In the genomic region with DNA sequence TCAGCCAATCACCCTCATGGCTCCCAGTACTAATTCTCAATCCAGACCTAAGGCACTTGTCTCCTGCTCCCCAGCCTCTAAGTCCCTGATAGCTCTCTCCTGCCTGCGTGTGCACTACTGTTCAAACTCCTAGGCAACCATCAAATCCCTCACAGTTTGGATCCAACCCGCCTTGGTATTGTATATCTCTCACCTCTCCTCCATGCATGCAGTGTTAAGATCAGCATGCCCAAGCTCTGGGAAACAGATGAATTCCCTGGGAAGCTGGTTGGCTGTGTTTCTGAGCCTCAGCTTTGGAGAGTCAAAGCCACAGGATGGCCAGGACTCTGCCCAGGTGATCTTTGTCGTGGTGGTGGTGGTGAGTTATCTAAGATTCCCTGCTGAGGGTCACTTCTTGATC, we compare ENCODE assay signal across 12 mouse cellular contexts. TPM values are rescaled to one million over a fixed set of nuclear protein-coding genes. Genes with fewer than 3 reads are reported as not detected.
DNase-seq lines count a peak whose midpoint lies in the region; ATAC-seq and TF ChIP-seq lines count a peak whose summit lies in the region.
"Had no signal": no experiment of that assay in that cellular context is flagged by ENCODE, and none has a peak within 500 bp of the region (broad histone marks: within the 10 kb centered on the region; RNA-seq: fewer than 3 reads in every experiment).

No protein-coding gene starts in this region.

- no peak for TF ChIP-seq POLR2A in olfactory bulb, adult 2 months (IDR thresholded peaks at IDR 0.05; ENCODE audit: insufficient read depth, low read depth, low read length)

- no peak for DNase-seq in heart, postnatal 10 days
- peak; percentile 21 to 61 for DNase-seq in left cerebral cortex, postnatal 25 days (ENCODE audit: low spot score in 2 of 2)
- no peak for DNase-seq in left cerebral cortex, adult 18-20 months (ENCODE audit: low spot score in 2 of 2)
- no peak for DNase-seq in embryonic facial prominence, embryonic 14.5 days (ENCODE audit: low spot score)
- no peak for DNase-seq in spleen, postnatal 14 days (ENCODE audit: low spot score in 2 of 2)
- DNase-seq in embryo, embryonic 10 days (ENCODE audit: low spot score), result no peak

- no peaks in the 10 kb centered on the region for H3K36me3 ChIP-seq in heart, embryonic 11.5 days (ENCODE audit: control insufficient read depth, insufficient read depth, low read length)
- H3K36me3 ChIP-seq in embryonic facial prominence, embryonic 14.5 days (ENCODE audit: control insufficient read depth, insufficient read depth, low read length), result no peaks in the 10 kb centered on the region
- H3K36me3 ChIP-seq: midbrain, embryonic 13.5 days; neural tube, embryonic 15.5 days had no signal

- TF ChIP-seq CTCF in olfactory bulb, adult 2 months (IDR thresholded peaks at IDR 0.05; ENCODE audit: insufficient read depth, low read depth, low read length), result no peak

- no peak for ATAC-seq in heart, embryonic 11.5 days (replicated peaks; ENCODE audit: insufficient number of reproducible peaks, low FRiP score, low TSS enrichment)
- no peak for ATAC-seq in embryonic facial prominence, embryonic 14.5 days (ENCODE audit: low read depth)
- ATAC-seq: activated CD4-positive, CD25-positive, alpha-beta regulatory T cell, adult 4 months; midbrain, embryonic 13.5 days had no signal

- peak overlapping the region; percentile 4; the same call in 1 of the 2 replicates for H3K9ac ChIP-seq in heart, embryonic 11.5 days (ENCODE audit: low read depth, low read length)
- H3K9ac ChIP-seq in embryonic facial prominence, embryonic 14.5 days (ENCODE audit: low read depth, low read length), result no peak overlapping the region
- H3K9ac ChIP-seq: midbrain, embryonic 13.5 days; neural tube, embryonic 15.5 days had no signal

- no peak overlapping the region; the same call in 1 of the 2 replicates for H3K4me2 ChIP-seq in heart, embryonic 11.5 days
- H3K4me2 ChIP-seq in embryonic facial prominence, embryonic 14.5 days (ENCODE audit: low read depth, low read length), result no peak overlapping the region
- H3K4me2 ChIP-seq: midbrain, embryonic 13.5 days; neural tube, embryonic 15.5 days had no signal

- H3K27me3 ChIP-seq in heart, embryonic 11.5 days (ENCODE audit: control insufficient read depth, insufficient read depth, low read length), result no peaks in the 10 kb centered on the region
- H3K27me3 ChIP-seq in embryonic facial prominence, embryonic 14.5 days (replicated peaks; ENCODE audit: control insufficient read depth, insufficient read depth, low read length), result no peaks in the 10 kb centered on the region
- H3K27me3 ChIP-seq: neural tube, embryonic 15.5 days had no signal

- H3K4me1 ChIP-seq in heart, embryonic 11.5 days (ENCODE audit: control insufficient read depth, insufficient read depth, low read length), result peaks cover 35% of the 10 kb centered on the region
- peaks cover 42% of the 10 kb centered on the region for H3K4me1 ChIP-seq in embryonic facial prominence, embryonic 14.5 days (ENCODE audit: control insufficient read depth, insufficient read depth, low read length)
- H3K4me1 ChIP-seq in olfactory bulb, adult 2 months (ENCODE audit: control insufficient read depth, insufficient read depth, low read length), result peaks cover 36% of the 10 kb centered on the region

- intact Hi-C loops in heart, postnatal 10 days (cut with DNase I), result loop anchor here (5.0 kb wide), 1 partner anchor 85 kb away; no protein-coding TSS in a partner anchor
- intact Hi-C loops in left cerebral cortex, postnatal 25 days (cut with DNase I), result loop anchor here (1.0 to 5.0 kb wide), 5 partner anchors 25 to 258 kb away; partner anchors contain the start of gene Ccnd1

- no peak overlapping the region for H3K4me3 ChIP-seq in heart, embryonic 11.5 days (ENCODE audit: low read depth, low read length)
- no peak overlapping the region for H3K4me3 ChIP-seq in embryonic facial prominence, embryonic 14.5 days (ENCODE audit: low read depth, low read length)
- no peak overlapping the region for H3K4me3 ChIP-seq in olfactory bulb, adult 2 months (ENCODE audit: insufficient read depth, low read depth, low read length)
- H3K4me3 ChIP-seq: midbrain, embryonic 13.5 days; neural tube, embryonic 15.5 days had no signal

- H3K27ac ChIP-seq in heart, embryonic 11.5 days (ENCODE audit: low read depth, low read length), result peak overlapping the region; percentile 90
- peak overlapping the region; percentile 61; the same call in 1 of the 2 replicates for H3K27ac ChIP-seq in embryonic facial prominence, embryonic 14.5 days (replicated peaks; ENCODE audit: low read depth, low read length)
- H3K27ac ChIP-seq in olfactory bulb, adult 2 months (ENCODE audit: insufficient read depth, low read depth, low read length), result peak overlapping the region; percentile 87
- H3K27ac ChIP-seq: midbrain, embryonic 13.5 days; neural tube, embryonic 15.5 days had no signal

- WGBS in heart, embryonic 11.5 days (ENCODE audit: insufficient replicate concordance), result 33% methylated on average over 3 of the region's 3 CpGs
- WGBS in embryonic facial prominence, embryonic 14.5 days, result 52% methylated on average over 3 of the region's 3 CpGs
- 71% methylated on average over 3 of the region's 3 CpGs for WGBS in olfactory bulb, adult 2 months

- no peaks in the 10 kb centered on the region for H3K9me3 ChIP-seq in heart, embryonic 11.5 days (replicated peaks; ENCODE audit: control insufficient read depth, low read length)
- H3K9me3 ChIP-seq in embryonic facial prominence, embryonic 14.5 days (ENCODE audit: control insufficient read depth, low read length), result peaks cover 7% of the 10 kb centered on the region; the same call in 1 of the 2 replicates
- H3K9me3 ChIP-seq: midbrain, embryonic 13.5 days; neural tube, embryonic 15.5 days had no signal

RNA-seq across cellular contexts. Expression of gene 1810010D01Rik, which starts 10.2 kb away (rescaled TPM):
- polyA plus RNA-seq in heart, embryonic 11.5 days (2014; fragmentation: Nextera tagmentation; extraction: Ambion mirVana), result not detected in 2 replicates
- not detected for total RNA-seq in heart, postnatal 10 days (2021)
- not detected for total RNA-seq in left cerebral cortex, postnatal 25 days (2021)
- total RNA-seq in left cerebral cortex, adult 18-20 months (2021), result under 1 TPM; 0.80 to 0.88 TPM
- polyA plus RNA-seq in embryonic facial prominence, embryonic 14.5 days (2014; fragmentation: Nextera tagmentation; extraction: Ambion mirVana), result not detected in 2 replicates
- not detected in 2 replicates for polyA plus RNA-seq in olfactory bulb, adult 2 months (2012; ENCODE audit: insufficient read depth, insufficient read length, low replicate concordance, missing spikeins)
- total RNA-seq: gastrocnemius, postnatal 25 days had no signal
- polyA plus RNA-seq: activated CD4-positive, CD25-positive, alpha-beta regulatory T cell, adult 4 months; neural tube, embryonic 15.5 days had no signal

Comparison
In these comparisons a context has a peak if more than half of its experiments do, and no peak if none do; other contexts are left out.
1. DNase-seq: peak in left cerebral cortex, postnatal 25 days (2 of 2); none in heart, postnatal 10 days (0 of 2), left cerebral cortex, adult 18-20 months (0 of 2), embryonic facial prominence, embryonic 14.5 days (single experiment), spleen, postnatal 14 days (0 of 2) and embryo, embryonic 10 days (single experiment).
2. Peak in every context shown above with its lines, with median percentiles within 50 percentile points of each other: H3K27ac ChIP-seq.